Mouse (Mus musculus) embryonic facial prominence, embryonic 13.5 days (tissue): ENCODE data around the gene Gm20737. TPM values are rescaled to one million over a fixed set of nuclear protein-coding genes. Genes with fewer than 3 reads are reported as not detected.
"Not testable (repeated sequence)": the region's sequence is repeated elsewhere in the genome, so short reads cannot be mapped to it uniquely, and the experiment has no call there.

Experiments
- ATAC-seq: fragments of 200-750 bp; cut with Nextera tagmentation; 2 replicates; pipeline ENCODE4 v1.8.0; 2017; ENCODE audit warnings: low read depth; ENCODE audit not compliant: insufficient number of reproducible peaks, insufficient read depth, low FRiP score, low TSS enrichment
- H3K27ac ChIP-seq: fragments of 300-500 bp; sonication (generic); 2 replicates; pipeline ENCODE4 v1.5.1; 2015; ENCODE audit warnings: moderate library complexity, mild to moderate bottlenecking, inconsistent platforms
- H3K27me3 ChIP-seq: fragments of 300-500 bp; sonication (generic); 2 replicates; pipeline ENCODE4 v1.6.1; 2015; ENCODE audit warnings: mild to moderate bottlenecking, inconsistent platforms
- H3K36me3 ChIP-seq: fragments of 300-500 bp; sonication (generic); 2 replicates; pipeline ENCODE4 v1.6.1; 2015; ENCODE audit warnings: mild to moderate bottlenecking, inconsistent platforms
- H3K4me1 ChIP-seq: fragments of 300-500 bp; sonication (generic); 2 replicates; pipeline ENCODE4 v1.6.1; 2015; ENCODE audit warnings: inconsistent platforms
- H3K4me2 ChIP-seq: fragments of 300-500 bp; sonication (generic); 2 replicates; pipeline ENCODE4 v1.6.1; 2015; ENCODE audit warnings: moderate library complexity, mild to moderate bottlenecking, inconsistent platforms
- H3K4me3 ChIP-seq: fragments of 300-500 bp; sonication (generic); 2 replicates; pipeline ENCODE4 v1.5.1; 2015; ENCODE audit warnings: mild to moderate bottlenecking, inconsistent platforms
- H3K9ac ChIP-seq: fragments of 300-500 bp; sonication (generic); 2 replicates; pipeline ENCODE4 v1.6.1; 2015; ENCODE audit warnings: mild to moderate bottlenecking, inconsistent platforms
- H3K9me3 ChIP-seq: fragments of 300-500 bp; sonication (generic); 2 replicates; pipeline ENCODE4 v1.6.1; 2016; ENCODE audit warnings: inconsistent platforms
- WGBS: fragments of 180-500 bp; shearing (Covaris S2); methylation state at CpG from one replicate; pipeline ENCODE4 v1.1.7; 2015; ENCODE audit warnings: mixed read lengths; 5-methylcytosine and 5-hydroxymethylcytosine counted together
- polyA plus RNA-seq: library from polyadenylated mRNA; unstranded; fragments of >200 nt; fragmentation: Nextera tagmentation; extraction: Ambion mirVana; gene quantifications from 2 replicates; pipeline ENCODE4 v1.2.1, GENCODE M21; 2015

Gene Gm20737
- not detected in 2 replicates for polyA plus RNA-seq

GRCm38 (mm10) chrY:10535942-10536341, at the start of gene Gm20737:
Gene Gm20737 (minus strand): TSS chrY:10536042.
- not testable (repeated sequence) for H3K36me3 ChIP-seq, H3K4me1 ChIP-seq, H3K9me3 ChIP-seq, H3K4me3 ChIP-seq, H3K9ac ChIP-seq, ATAC-seq, H3K27ac ChIP-seq, H3K27me3 ChIP-seq, H3K4me2 ChIP-seq

- H3K27ac ChIP-seq, ATAC-seq: not testable (repeated sequence)
- 86% methylated on average over 4 of the region's 5 CpGs for WGBS
These were observed 17.3 kb upstream of the Gm20737 start, which contains the start of gene Gm21775 for GRCm38 (mm10) chrY:10553153-10553552. Gene Gm21775 (plus strand): TSS chrY:10553453.

More at GRCm38 (mm10) chrY:10553153-10553552, 17.3 kb upstream of the Gm20737 start, which contains the start of gene Gm21775:
- not testable (repeated sequence) for H3K9ac ChIP-seq, H3K4me1 ChIP-seq, H3K9me3 ChIP-seq, H3K27me3 ChIP-seq, H3K4me2 ChIP-seq, H3K36me3 ChIP-seq, H3K4me3 ChIP-seq

Other genes starting within 250 kb of the Gm20737 start
- gene Gm20834, start 211.5 kb downstream of the Gm20737 start, polyA plus RNA-seq: not detected in 2 replicates
- not detected in 2 replicates for gene Gm28510, start 123.3 kb downstream of the Gm20737 start, polyA plus RNA-seq
- gene Gm21775, start 17.4 kb upstream of the Gm20737 start, polyA plus RNA-seq: not detected in 2 replicates
- not detected in 2 replicates for gene Gm21900, start 80.3 kb upstream of the Gm20737 start, polyA plus RNA-seq
- gene Gm20777, start 216.4 kb upstream of the Gm20737 start, polyA plus RNA-seq: not detected in 2 replicates